Mouse (Mus musculus): ENCODE data around the gene Rpl5. TPM values are rescaled to one million over a fixed set of nuclear protein-coding genes. Genes with fewer than 3 reads are reported as not detected.
"Not testable (repeated sequence)": the region's sequence is repeated elsewhere in the genome, so short reads cannot be mapped to it uniquely, and the experiment has no call there.

The Rpl5 gene
- total RNA-seq, 2 experiments from 2014 or later: 41.0 to 42.5 TPM

GRCm38 (mm10) chr5:107873886-107874302 is 26.4 kb upstream of the Rpl5 start:
- Histone ChIP-seq H3K27ac (peak overlapping the region; percentile 57; the same call in 1 of the 2 replicates), H3K4me3 (no peak overlapping the region)
- no peak for TF ChIP-seq CTCF (IDR thresholded peaks at IDR 0.05)
- intact Hi-C loops (cut with DNase I): no loop called here
- no peak for DNase-seq

- intact Hi-C loops (cut with DNase I): no loop called here
- peak within 1 kb of the TSS; percentile 57; the same call in 1 of the 2 replicates for H3K27ac ChIP-seq
- DNase-seq: no peak
- H3K4me3 ChIP-seq: peak within 1 kb of the TSS; percentile 20; the same call in 1 of the 2 replicates
- TF ChIP-seq CTCF (IDR thresholded peaks at IDR 0.05): no peak
These were observed 25.6 kb upstream of the Rpl5 start, which contains the start of gene Evi5 for GRCm38 (mm10) chr5:107874561-107875260. Evi5 (minus strand) TSS chr5:107875107.

- intact Hi-C loops (cut with DNase I): no loop called here
- TF ChIP-seq CTCF (IDR thresholded peaks at IDR 0.05): no peak
- no peak for DNase-seq
- Histone ChIP-seq H3K27ac (no peak overlapping the region), H3K4me3 (no peak overlapping the region)
These were observed 25.1 kb upstream of the Rpl5 start for GRCm38 (mm10) chr5:107875261-107875611.

- intact Hi-C loops (cut with DNase I): no loop called here
- no peak for TF ChIP-seq CTCF (IDR thresholded peaks at IDR 0.05)
These were observed 23.2 kb upstream of the Rpl5 start for GRCm38 (mm10) chr5:107877053-107877452.

GRCm38 (mm10) chr5:107880710-107881109 is 19.6 kb upstream of the Rpl5 start:
- no peak for DNase-seq
- TF ChIP-seq CTCF (IDR thresholded peaks at IDR 0.05): no peak
- intact Hi-C loops (cut with DNase I): no loop called here
- Histone ChIP-seq H3K4me3 (no peak overlapping the region), H3K27ac (no peak overlapping the region)

More at GRCm38 (mm10) chr5:107877053-107877452, 23.2 kb upstream of the Rpl5 start:
- Histone ChIP-seq H3K4me3 (no peak overlapping the region), H3K27ac (no peak overlapping the region)
- DNase-seq: no peak

- no peak overlapping the region for H3K4me3 ChIP-seq
- intact Hi-C loops (cut with DNase I): loop anchor here (5.0 kb wide), 1 partner anchor 98 kb away; no protein-coding TSS in a partner anchor
- no peak for TF ChIP-seq CTCF (IDR thresholded peaks at IDR 0.05)
- DNase-seq: no peak
- H3K27ac ChIP-seq: no peak overlapping the region
These were observed 10.1 kb upstream of the Rpl5 start for GRCm38 (mm10) chr5:107889994-107890888.

GRCm38 (mm10) chr5:107891515-107891914 is 8.8 kb upstream of the Rpl5 start:
- not testable (repeated sequence) for H3K4me3 ChIP-seq, DNase-seq, H3K27ac ChIP-seq
- intact Hi-C loops (cut with DNase I): loop anchor here (5.0 kb wide), 1 partner anchor 99 kb away; no protein-coding TSS in a partner anchor
- TF ChIP-seq CTCF (IDR thresholded peaks at IDR 0.05): peak; percentile 57

GRCm38 (mm10) chr5:107894676-107895075 is 5.6 kb upstream of the Rpl5 start:
- DNase-seq: no peak
- H3K27ac ChIP-seq: peak overlapping the region; percentile 59; the same call in 1 of the 2 replicates
- intact Hi-C loops (cut with DNase I): loop anchor here (5.0 kb wide), 2 partner anchors 102 to 238 kb away; partner anchors contain the start of genes Ccdc18 and Tmed5
- peak overlapping the region; percentile 62 for H3K4me3 ChIP-seq
- no peak for TF ChIP-seq CTCF (IDR thresholded peaks at IDR 0.05)

GRCm38 (mm10) chr5:107896265-107896664 is 4.0 kb upstream of the Rpl5 start:
- Histone ChIP-seq H3K27ac (no peak overlapping the region), H3K4me3 (no peak overlapping the region)
- TF ChIP-seq CTCF (IDR thresholded peaks at IDR 0.05): no peak
- intact Hi-C loops (cut with DNase I): loop anchor here (5.0 kb wide), 1 partner anchor 236 kb away; the partner anchor contains the start of genes Ccdc18 and Tmed5
- DNase-seq: no peak

GRCm38 (mm10) chr5:107901014-107901615 is 813 bp downstream of the Rpl5 start:
- no peak for TF ChIP-seq CTCF (IDR thresholded peaks at IDR 0.05)
- Histone ChIP-seq H3K27ac (peak overlapping the region; percentile 93), H3K4me3 (peak overlapping the region; percentile 99)
- intact Hi-C loops (cut with DNase I): loop anchor here (5.0 kb wide), 1 partner anchor 366 kb away; the partner anchor contains the start of gene Dr1
- no peak for DNase-seq

GRCm38 (mm10) chr5:107904325-107904724 is 4.0 kb downstream of the Rpl5 start:
- no peak for DNase-seq
- H3K27ac ChIP-seq: no peak overlapping the region
- TF ChIP-seq CTCF (IDR thresholded peaks at IDR 0.05): no peak
- intact Hi-C loops (cut with DNase I): loop anchor here (5.0 kb wide), 1 partner anchor 363 kb away; the partner anchor contains the start of gene Dr1
- H3K4me3 ChIP-seq: no peak overlapping the region

- no peak for TF ChIP-seq CTCF (IDR thresholded peaks at IDR 0.05)
- intact Hi-C loops (cut with DNase I): no loop called here
- no peak overlapping the region for H3K27ac ChIP-seq
- H3K4me3 ChIP-seq: no peak overlapping the region
- no peak for DNase-seq
These were observed 8.3 kb downstream of the Rpl5 start for GRCm38 (mm10) chr5:107908514-107909110.

Data from gastrocnemius, adult 2 months (tissue).